In genomic region chr5:133885507-133885906, GRCm38 (mm10) we compare ENCODE assay signal across 13 mouse cellular contexts.
DNase-seq lines count a peak whose midpoint lies in the region; ATAC-seq and TF ChIP-seq lines count a peak whose summit lies in the region.
"Had no signal": no experiment of that assay in that cellular context is flagged by ENCODE, and none has a peak within 500 bp of the region (broad histone marks: within the 10 kb centered on the region; RNA-seq: fewer than 3 reads in every experiment).

No protein-coding gene starts in this region.

- H3K9me3 ChIP-seq in heart, embryonic 12.5 days (replicated peaks) = no peaks in the 10 kb centered on the region
- no peaks in the 10 kb centered on the region for H3K9me3 ChIP-seq in midbrain, embryonic 10.5 days (replicated peaks)
- H3K9me3 ChIP-seq in midbrain, postnatal 0 days (ENCODE audit: low read length) = no peaks in the 10 kb centered on the region
- no peaks in the 10 kb centered on the region for H3K9me3 ChIP-seq in hindbrain, embryonic 12.5 days (replicated peaks)
- no peaks in the 10 kb centered on the region for H3K9me3 ChIP-seq in midbrain, embryonic 15.5 days
- no peaks in the 10 kb centered on the region for H3K9me3 ChIP-seq in liver, postnatal 0 days (ENCODE audit: low read length)
- H3K9me3 ChIP-seq: heart, embryonic 10.5 days; intestine, embryonic 15.5 days had no signal

- no peaks in the 10 kb centered on the region for H3K36me3 ChIP-seq in heart, embryonic 12.5 days
- H3K36me3 ChIP-seq in midbrain, embryonic 10.5 days = no peaks in the 10 kb centered on the region
- no peaks in the 10 kb centered on the region for H3K36me3 ChIP-seq in midbrain, postnatal 0 days (ENCODE audit: insufficient read depth, low read length)
- H3K36me3 ChIP-seq in hindbrain, embryonic 12.5 days = no peaks in the 10 kb centered on the region
- no peaks in the 10 kb centered on the region for H3K36me3 ChIP-seq in midbrain, embryonic 15.5 days (replicated peaks)
- no peaks in the 10 kb centered on the region for H3K36me3 ChIP-seq in liver, postnatal 0 days (replicated peaks; ENCODE audit: insufficient read depth, low read length)
- H3K36me3 ChIP-seq: heart, embryonic 10.5 days; intestine, embryonic 15.5 days had no signal

- H3K9ac ChIP-seq in heart, embryonic 12.5 days = no peak overlapping the region
- no peak overlapping the region for H3K9ac ChIP-seq in midbrain, postnatal 0 days (replicated peaks; ENCODE audit: low read length, poor library complexity, severe bottlenecking)
- H3K9ac ChIP-seq in hindbrain, embryonic 12.5 days = no peak overlapping the region
- H3K9ac ChIP-seq in midbrain, embryonic 15.5 days = no peak overlapping the region
- H3K9ac ChIP-seq in liver, postnatal 0 days (replicated peaks) = no peak overlapping the region
- H3K9ac ChIP-seq: intestine, embryonic 15.5 days had no signal

- no peaks in the 10 kb centered on the region for H3K27me3 ChIP-seq in heart, embryonic 12.5 days (replicated peaks)
- H3K27me3 ChIP-seq in midbrain, embryonic 10.5 days (ENCODE audit: low read depth, poor library complexity, severe bottlenecking) = peaks cover 5% of the 10 kb centered on the region; the same call in 1 of the 2 replicates
- H3K27me3 ChIP-seq in midbrain, postnatal 0 days (ENCODE audit: insufficient read depth, low read length) = 0 out of 2 replicates have a peak, but pooled peaks cover 5% of the 10 kb centered on the region
- peaks cover 8% of the 10 kb centered on the region for H3K27me3 ChIP-seq in hindbrain, embryonic 12.5 days
- no peaks in the 10 kb centered on the region for H3K27me3 ChIP-seq in midbrain, embryonic 15.5 days (replicated peaks)
- H3K27me3 ChIP-seq in liver, postnatal 0 days (ENCODE audit: insufficient read depth, low read length) = no peaks in the 10 kb centered on the region
- H3K27me3 ChIP-seq: intestine, embryonic 15.5 days; megakaryocyte, embryonic 14.5 days; Patski had no signal

- intact Hi-C loops in heart, postnatal 36 days (cut with DNase I) = no loop called here

- H3K4me3 ChIP-seq in heart, embryonic 12.5 days = no peak overlapping the region
- H3K4me3 ChIP-seq in midbrain, embryonic 10.5 days = no peak overlapping the region
- H3K4me3 ChIP-seq in midbrain, postnatal 0 days (ENCODE audit: low read depth, low read length) = no peak overlapping the region
- no peak overlapping the region for H3K4me3 ChIP-seq in hindbrain, embryonic 12.5 days
- H3K4me3 ChIP-seq in midbrain, embryonic 15.5 days = no peak overlapping the region
- no peak overlapping the region for H3K4me3 ChIP-seq in liver, postnatal 0 days (ENCODE audit: low read depth, low read length)
- H3K4me3 ChIP-seq: heart, embryonic 10.5 days; intestine, embryonic 15.5 days; megakaryocyte, embryonic 14.5 days had no signal

- TF ChIP-seq EP300 in liver, postnatal 0 days (IDR thresholded peaks at IDR 0.05; ENCODE audit: low read depth) = no peak

- no peak for ATAC-seq in heart, embryonic 12.5 days (ENCODE audit: insufficient number of reproducible peaks, low FRiP score)
- no peak for ATAC-seq in midbrain, postnatal 0 days (ENCODE audit: low FRiP score)
- peak; percentile 26; the same call in 1 of the 2 replicates for ATAC-seq in hindbrain, embryonic 12.5 days (ENCODE audit: low FRiP score)
- no peak for ATAC-seq in midbrain, embryonic 15.5 days (replicated peaks)
- ATAC-seq in liver, postnatal 0 days = no peak
- ATAC-seq: Patski had no signal

- peak overlapping the region; percentile 59; the same call in 1 of the 2 replicates for H3K27ac ChIP-seq in heart, embryonic 12.5 days (ENCODE audit: poor library complexity, severe bottlenecking)
- H3K27ac ChIP-seq in midbrain, embryonic 10.5 days (replicated peaks) = peak overlapping the region; percentile 71
- no peak overlapping the region for H3K27ac ChIP-seq in midbrain, postnatal 0 days (ENCODE audit: low read depth, low read length)
- H3K27ac ChIP-seq in hindbrain, embryonic 12.5 days = peak overlapping the region; percentile 70
- peak overlapping the region; percentile 43; the same call in 1 of the 2 replicates for H3K27ac ChIP-seq in midbrain, embryonic 15.5 days
- no peak overlapping the region for H3K27ac ChIP-seq in liver, postnatal 0 days (ENCODE audit: low read depth)
- H3K27ac ChIP-seq: heart, embryonic 10.5 days; intestine, embryonic 15.5 days; kidney, postnatal 0 days had no signal

- no peak for DNase-seq in heart, postnatal 36 days
- DNase-seq in midbrain, embryonic 10.5 days (ENCODE audit: low spot score) = no peak
- DNase-seq in midbrain, postnatal 0 days (ENCODE audit: low spot score) = no peak
- DNase-seq in kidney, adult 9 months = no peak
- no peak for DNase-seq in liver, postnatal 0 days

- H3K4me2 ChIP-seq in heart, embryonic 12.5 days = no peak overlapping the region; the same call in 1 of the 2 replicates
- H3K4me2 ChIP-seq in midbrain, postnatal 0 days (ENCODE audit: low read depth, low read length, poor library complexity, severe bottlenecking) = no peak overlapping the region
- H3K4me2 ChIP-seq in hindbrain, embryonic 12.5 days (replicated peaks) = no peak overlapping the region
- no peak overlapping the region for H3K4me2 ChIP-seq in midbrain, embryonic 15.5 days
- H3K4me2 ChIP-seq in liver, postnatal 0 days (ENCODE audit: low read depth, low read length) = no peak overlapping the region
- H3K4me2 ChIP-seq: intestine, embryonic 15.5 days had no signal

- peaks cover 15% of the 10 kb centered on the region for H3K4me1 ChIP-seq in heart, embryonic 12.5 days (replicated peaks)
- H3K4me1 ChIP-seq in midbrain, embryonic 10.5 days = peaks cover 15% of the 10 kb centered on the region
- no peaks in the 10 kb centered on the region; the same call in 1 of the 2 replicates for H3K4me1 ChIP-seq in midbrain, postnatal 0 days (ENCODE audit: insufficient read depth, low read length)
- H3K4me1 ChIP-seq in hindbrain, embryonic 12.5 days = peaks cover 16% of the 10 kb centered on the region
- H3K4me1 ChIP-seq in midbrain, embryonic 15.5 days = peaks cover 9% of the 10 kb centered on the region
- H3K4me1 ChIP-seq in liver, postnatal 0 days (ENCODE audit: insufficient read depth) = no peaks in the 10 kb centered on the region
- H3K4me1 ChIP-seq: heart, embryonic 10.5 days; intestine, embryonic 15.5 days; megakaryocyte, embryonic 14.5 days had no signal

- TF ChIP-seq CTCF in midbrain, postnatal 0 days (IDR thresholded peaks at IDR 0.05) = no peak
- no peak for TF ChIP-seq CTCF in liver, postnatal 0 days (IDR thresholded peaks at IDR 0.05; ENCODE audit: low read depth)

- WGBS in heart, embryonic 12.5 days = 81% methylated on average over 5 of the region's 5 CpGs
- WGBS in midbrain, embryonic 10.5 days = 78% methylated on average over 5 of the region's 5 CpGs
- WGBS in midbrain, postnatal 0 days = 69% methylated on average over 5 of the region's 5 CpGs
- 88% methylated on average over 5 of the region's 5 CpGs for WGBS in hindbrain, embryonic 12.5 days
- 78% methylated on average over 5 of the region's 5 CpGs for WGBS in midbrain, embryonic 15.5 days
- 71% methylated on average over 5 of the region's 5 CpGs for WGBS in liver, postnatal 0 days (ENCODE audit: insufficient replicate concordance)

Comparison
In these comparisons a context has a peak if more than half of its experiments do, and no peak if none do; other contexts are left out.
1. H3K27ac ChIP-seq: peak in heart, embryonic 12.5 days (single experiment), midbrain, embryonic 10.5 days (single experiment), hindbrain, embryonic 12.5 days (single experiment) and midbrain, embryonic 15.5 days (single experiment); none in midbrain, postnatal 0 days (single experiment) and liver, postnatal 0 days (single experiment).